Mouse (Mus musculus) layer of hippocampus, postnatal 14 days (tissue): Measurements from ENCODE around the gene Gm5294. TPM values are rescaled to one million over a fixed set of nuclear protein-coding genes. Genes with fewer than 3 reads are reported as not detected.
A peak's percentile ranks its signal among the peaks of the same experiment; 100 is the strongest.

Experiments
- DNase-seq, 2 experiments: peaks; one replicate each; pipeline ENCODE4 v3.0.0; 2021 to 2022; ENCODE audit warnings: low spot score in 2 of 2, mixed read lengths in 1 of 2
- total RNA-seq, 2 experiments: library from RNA; stranded (reverse); gene quantifications; 2 replicates each; pipeline ENCODE4 v1.2.3; 2021

The Gm5294 gene
- total RNA-seq, 2 experiments from 2014 or later: not detected

DNA sequence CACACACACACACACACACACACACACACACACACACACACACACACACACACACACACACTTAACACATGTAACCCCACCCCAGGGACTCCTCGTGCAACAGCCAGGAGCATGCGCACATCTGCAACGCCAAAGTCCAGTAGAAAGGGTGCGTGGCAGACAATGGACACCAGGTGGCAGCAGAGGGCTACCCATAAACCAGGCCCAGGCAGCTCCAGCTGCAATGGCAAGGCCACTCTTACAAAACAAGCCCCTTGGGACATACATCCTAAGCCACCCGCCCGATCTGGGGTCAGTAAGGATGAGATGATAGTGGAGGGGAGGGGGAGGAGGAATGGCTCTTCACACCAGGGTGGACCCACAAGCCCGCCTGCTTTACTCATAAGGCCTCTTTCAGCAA is 28.2 kb downstream of the Gm5294 start:
- peak; percentile 91 to 93 for DNase-seq

DNA sequence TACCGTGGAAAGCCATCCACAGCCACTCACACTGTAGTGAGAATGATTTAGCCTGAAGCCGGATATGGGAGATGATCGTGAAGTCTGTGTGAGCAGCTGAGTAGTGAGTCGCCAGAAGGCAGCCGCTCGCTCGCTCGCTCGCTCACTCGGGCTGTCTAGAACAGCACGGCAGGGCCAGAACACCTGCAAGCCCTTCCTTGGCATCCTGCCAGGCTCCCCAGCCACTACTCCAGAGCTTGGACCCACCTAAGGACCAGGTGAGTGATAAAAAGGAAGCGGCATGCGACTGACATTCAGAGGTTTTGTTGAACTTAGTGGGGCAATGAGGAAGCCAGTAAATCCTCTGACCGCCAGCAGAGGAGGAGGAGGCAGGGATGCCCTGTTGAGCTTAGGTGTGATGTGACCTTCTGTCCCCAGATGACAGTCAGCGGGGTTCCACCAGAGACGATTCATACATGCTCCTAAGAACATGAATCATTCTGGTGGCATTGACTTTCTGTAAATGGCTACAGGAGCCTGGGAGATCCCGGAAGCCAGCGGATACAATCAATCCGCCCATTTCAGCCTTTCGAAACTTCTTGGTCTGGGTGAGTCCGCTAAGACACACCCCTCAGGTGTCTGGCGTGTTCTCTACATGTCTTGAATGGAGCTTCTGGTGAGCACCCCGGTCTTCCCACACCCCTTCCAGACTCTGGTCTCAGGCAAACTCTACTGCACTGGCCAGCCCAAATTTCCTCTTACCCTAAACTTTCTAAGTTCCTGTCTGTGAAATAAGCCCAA is 30.0 kb downstream of the Gm5294 start:
- DNase-seq: no peak

- DNase-seq: no peak
These were observed 30.6 kb downstream of the Gm5294 start for GRCm38 (mm10) chr5:138850462-138850844.

DNA sequence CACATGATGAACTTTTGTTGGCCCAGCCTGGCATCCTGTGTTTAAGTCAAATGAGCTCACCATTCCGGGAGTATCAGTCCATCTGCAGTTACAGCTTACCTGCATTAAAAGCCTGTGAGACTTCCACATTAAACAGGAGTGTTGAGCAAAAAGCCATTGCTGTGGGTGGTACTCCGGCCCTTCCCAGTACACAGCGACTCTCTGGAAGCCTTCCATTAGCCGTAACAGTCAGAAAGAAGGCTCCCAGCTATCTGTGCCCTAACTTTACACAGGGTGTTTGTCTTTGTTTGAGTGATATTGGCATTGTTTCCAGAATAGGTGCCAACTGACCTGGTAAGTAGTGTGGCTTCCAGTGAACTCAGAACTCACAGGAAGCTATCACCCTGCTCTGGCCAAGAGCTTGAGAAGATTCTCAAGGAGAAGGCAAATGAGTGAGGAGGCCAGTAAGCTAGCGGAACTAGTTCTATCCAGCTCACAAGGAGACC is 31.5 kb downstream of the Gm5294 start:
- DNase-seq: no peak

DNA sequence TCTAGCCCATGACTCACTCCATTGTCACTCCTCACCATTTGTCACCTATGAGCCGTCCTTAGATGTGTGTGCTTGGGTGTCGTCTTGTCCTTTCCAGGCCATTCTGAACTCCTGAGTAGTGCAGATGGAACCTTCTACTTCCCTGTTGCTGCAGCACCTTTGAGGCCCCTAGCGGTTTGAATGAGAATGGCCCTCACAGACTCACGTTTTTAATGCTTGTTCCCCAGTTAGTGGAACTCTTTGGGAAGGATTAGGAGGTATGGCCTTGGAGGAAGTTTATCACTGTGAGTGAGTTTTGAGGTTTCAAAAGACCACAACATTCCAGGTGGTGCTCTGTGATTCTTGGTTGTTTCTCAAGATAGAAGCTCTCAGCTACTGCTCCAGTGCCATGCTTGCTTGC is 32.3 kb downstream of the Gm5294 start:
- no peak for DNase-seq

- DNase-seq: no peak
These were observed 33.5 kb downstream of the Gm5294 start for GRCm38 (mm10) chr5:138853349-138853748.

DNA sequence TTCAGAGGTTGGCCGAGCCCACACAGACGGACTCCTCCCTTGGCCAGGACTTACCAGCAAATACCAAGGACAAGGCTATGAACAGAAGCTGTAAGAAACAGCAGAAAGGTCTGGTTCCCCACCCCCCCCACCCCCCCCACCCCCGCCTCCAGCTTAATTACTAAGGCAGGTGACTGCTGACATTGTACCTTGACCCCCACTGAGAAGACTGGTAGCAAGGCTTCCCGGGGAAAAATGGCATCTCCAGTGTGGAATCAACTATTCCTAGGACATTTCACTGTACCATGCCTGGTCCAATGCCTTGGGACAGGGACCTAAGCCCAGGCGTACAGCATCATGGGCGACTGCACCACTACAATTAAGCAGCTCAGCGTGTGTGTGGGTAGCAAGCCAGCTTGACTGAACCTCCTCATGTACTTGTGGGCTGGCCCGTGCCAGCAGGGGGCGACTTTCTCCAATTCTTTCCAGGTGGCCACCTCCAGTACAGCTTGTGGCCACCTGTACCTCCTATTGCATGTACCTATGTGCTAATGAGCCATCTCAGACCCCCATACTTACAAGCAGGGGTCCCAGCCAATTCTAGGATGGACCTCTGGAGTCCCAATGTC is 37.2 kb downstream of the Gm5294 start:
- peak; percentile 73 to 80 for DNase-seq

GRCm38 (mm10) chr5:138857811-138858251 is 38.0 kb downstream of the Gm5294 start:
- peak in 1 of 2 experiments; percentile 12 for DNase-seq

GRCm38 (mm10) chr5:138863681-138864146 is 43.8 kb downstream of the Gm5294 start:
- DNase-seq: peak in 1 of 2 experiments; percentile 33

DNA sequence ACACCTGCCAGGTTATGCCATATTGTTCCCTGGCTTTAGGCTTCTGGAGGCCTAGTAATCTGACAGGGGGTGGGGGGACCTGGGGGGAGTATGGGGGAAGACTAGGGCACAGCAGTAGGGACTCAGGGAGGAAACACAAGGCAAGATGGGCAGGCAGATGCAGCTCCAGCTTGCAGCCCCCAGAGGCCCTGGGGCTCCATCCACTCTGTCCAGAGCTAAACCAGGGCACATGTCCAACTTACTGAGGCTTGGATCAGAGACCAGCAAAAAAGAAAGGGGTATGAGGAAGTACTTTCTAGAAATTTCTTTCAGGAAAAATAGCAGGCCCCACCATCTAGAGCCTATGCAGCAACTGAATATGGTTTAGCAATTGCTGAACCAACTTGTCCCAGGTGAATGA is 44.3 kb downstream of the Gm5294 start:
- no peak for DNase-seq

DNA sequence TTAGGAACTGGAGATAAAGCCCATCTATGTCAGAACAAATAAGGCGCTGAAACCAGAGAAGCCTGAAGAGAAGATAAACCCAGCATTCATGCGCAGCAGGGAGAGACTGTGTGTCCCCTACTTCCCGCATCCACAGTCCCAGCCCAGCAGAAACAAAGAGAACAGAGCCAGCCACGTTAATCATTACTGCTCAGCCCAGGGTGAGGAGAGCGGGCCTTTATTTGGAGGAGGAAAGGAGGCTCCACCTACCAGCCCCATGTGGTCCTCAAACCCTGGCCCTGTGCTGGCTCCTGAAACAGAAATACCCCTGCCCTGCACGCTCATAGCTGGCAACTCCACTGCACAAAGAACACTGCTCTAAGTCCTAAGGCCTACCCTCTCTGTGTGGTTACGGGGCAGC is 45.0 kb downstream of the Gm5294 start:
- no peak for DNase-seq

DNA sequence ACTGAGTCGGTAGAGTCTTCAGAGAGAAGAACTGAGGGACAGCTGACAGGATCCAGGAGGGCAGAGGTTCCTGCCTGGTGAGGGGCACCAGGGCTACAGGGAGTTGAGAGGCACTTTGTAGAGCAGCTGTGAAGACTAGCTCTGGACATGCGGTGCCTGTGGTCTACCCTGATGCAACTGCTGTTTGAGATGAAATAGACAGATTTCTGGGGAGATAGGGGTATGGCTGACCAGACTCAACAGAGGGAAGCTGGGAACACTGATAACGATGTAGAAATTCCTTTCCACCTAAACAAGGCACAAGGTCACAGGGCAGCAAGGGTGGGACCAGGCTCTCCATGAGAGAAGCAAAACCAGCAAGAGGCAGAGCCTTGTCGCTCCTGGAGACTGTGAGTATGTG is 45.8 kb downstream of the Gm5294 start:
- no peak for DNase-seq

Other genes starting within 250 kb of the Gm5294 start
- gene Zfp68, start 200.3 kb upstream of the Gm5294 start, total RNA-seq: 10 to 100 TPM; 27.0 to 29.5 TPM
- gene A430033K04Rik, start 197.2 kb upstream of the Gm5294 start, total RNA-seq: 10 to 100 TPM; 12.1 to 13.5 TPM
- gene Fam20c, start 65.6 kb upstream of the Gm5294 start, total RNA-seq: 10 to 100 TPM; 38.7 to 40.4 TPM
- gene Pdgfa, start 177.3 kb downstream of the Gm5294 start, total RNA-seq: 10 to 100 TPM; 50.2 to 50.3 TPM